Mouse (Mus musculus) MEL (cell line): ENCODE data around the gene Ryr1. TPM values are rescaled to one million over a fixed set of nuclear protein-coding genes. Genes with fewer than 3 reads are reported as not detected.

Experiments used
- DNase-seq: peaks from one replicate; pipeline ENCODE4 v3.0.0; 2011; ENCODE audit warnings: low read depth, low spot score
- H3K27ac ChIP-seq: 2 replicates; pipeline ENCODE4 v1.5.1; 2012; ENCODE audit warnings: low read depth, mild to moderate bottlenecking, control low read depth, low read length, moderate library complexity; ENCODE audit not compliant: control insufficient read depth
- H3K27me3 ChIP-seq, 2 experiments: fragments of 150-350 bp in 1 of 2; sonication (generic) in 1 of 2; 2 replicates each; pipeline ENCODE4 v1.6.1; 2012; ENCODE audit warnings: low read length in 2 of 2, mild to moderate bottlenecking in 2 of 2, improper control_type of control experiment in 1 of 2, moderate library complexity in 1 of 2; ENCODE audit not compliant: insufficient read depth in 2 of 2, control insufficient read depth in 1 of 2
- H3K36me3 ChIP-seq, 2 experiments: 2 replicates each; pipeline ENCODE4 v1.6.1; 2012 to 2014; ENCODE audit warnings: low read length in 2 of 2, improper control_type of control experiment in 1 of 2, inconsistent platforms in 1 of 2, mild to moderate bottlenecking in 1 of 2; ENCODE audit not compliant: insufficient read depth in 2 of 2, control insufficient read depth in 1 of 2
- H3K4me1 ChIP-seq, 2 experiments: fragments of 150-350 bp in 1 of 2; sonication (generic) in 1 of 2; 2 replicates each; pipeline ENCODE4 v1.6.1; 2012; ENCODE audit warnings: low read length in 2 of 2, improper control_type of control experiment in 1 of 2, mild to moderate bottlenecking in 1 of 2; ENCODE audit not compliant: insufficient read depth in 2 of 2, control insufficient read depth in 1 of 2
- H3K4me3 ChIP-seq, 2 experiments: fragments of 150-350 bp in 1 of 2; sonication (generic) in 1 of 2; 2 replicates each; pipeline ENCODE4 v1.5.1; 2012; ENCODE audit warnings: low read depth in 2 of 2, low read length in 2 of 2, mild to moderate bottlenecking in 2 of 2, moderate library complexity in 2 of 2, control low read depth in 1 of 2, improper control_type of control experiment in 1 of 2; ENCODE audit not compliant: control insufficient read depth in 1 of 2, insufficient read depth in 1 of 2
- H3K79me2 ChIP-seq: 2 replicates; pipeline ENCODE4 v1.6.1; 2012; ENCODE audit warnings: mild to moderate bottlenecking, low read length, moderate library complexity; ENCODE audit not compliant: control insufficient read depth, poor library complexity, insufficient read depth
- H3K9ac ChIP-seq: 2 replicates; pipeline ENCODE4 v1.6.1; 2012; ENCODE audit warnings: low read depth, mild to moderate bottlenecking, control low read depth, low read length, moderate library complexity; ENCODE audit not compliant: control insufficient read depth, poor library complexity, severe bottlenecking
- H3K9me3 ChIP-seq: fragments of 150-350 bp; sonication (generic); replicated peaks from 2 replicates; pipeline ENCODE4 v1.6.1; 2012; ENCODE audit warnings: mild to moderate bottlenecking, low read length, improper control_type of control experiment, moderate library complexity; ENCODE audit not compliant: insufficient read depth
- BHLHE40 ChIP-seq: IDR thresholded peaks from 2 replicates; pipeline ENCODE4 v1.6.1; 2012; ENCODE audit warnings: low read depth, mild to moderate bottlenecking, inconsistent platforms, low read length, improper control_type of control experiment, borderline replicate concordance
- CTCF ChIP-seq, 3 experiments: IDR thresholded peaks in 2 of 3; conservative IDR thresholded peaks in 1 of 3; 2 replicates each; pipeline ENCODE4 v1.5.1; 2011 to 2012; ENCODE audit warnings: low read length in 3 of 3, low read depth in 2 of 3, mild to moderate bottlenecking in 2 of 3, improper control_type of control experiment in 1 of 3, inconsistent platforms in 1 of 3, mixed read lengths in 1 of 3, moderate library complexity in 1 of 3; ENCODE audit not compliant: control insufficient read depth in 1 of 3, insufficient read depth in 1 of 3, poor library complexity in 1 of 3, severe bottlenecking in 1 of 3
- E2F4 ChIP-seq: IDR thresholded peaks from 2 replicates; pipeline ENCODE4 v1.6.1; 2011; ENCODE audit warnings: low read depth, low read length, improper control_type of control experiment, borderline replicate concordance
- ELF1 ChIP-seq: IDR thresholded peaks from 2 replicates; pipeline ENCODE4 v1.6.1; 2014; ENCODE audit warnings: low read depth, mild to moderate bottlenecking, inconsistent platforms, low read length, improper control_type of control experiment, moderate library complexity
- EP300 ChIP-seq, 2 experiments: IDR thresholded peaks; 2 replicates each; pipeline ENCODE4 v1.6.1; 2011; ENCODE audit warnings: improper control_type of control experiment in 2 of 2, low read length in 2 of 2, low read depth in 1 of 2, mild to moderate bottlenecking in 1 of 2
- GABPA ChIP-seq: IDR thresholded peaks from 2 replicates; pipeline ENCODE4 v1.6.1; 2012; ENCODE audit warnings: low read depth, mild to moderate bottlenecking, inconsistent platforms, low read length, improper control_type of control experiment, moderate library complexity
- GATA1 ChIP-seq: IDR thresholded peaks from 2 replicates; pipeline ENCODE4 v1.6.1; 2011; ENCODE audit warnings: low read depth, low read length, improper control_type of control experiment
- HCFC1 ChIP-seq: IDR thresholded peaks from 2 replicates; pipeline ENCODE4 v1.6.1; 2012; ENCODE audit warnings: low read depth, mild to moderate bottlenecking, inconsistent platforms, low read length, improper control_type of control experiment, moderate library complexity
- JUND ChIP-seq: IDR thresholded peaks from 2 replicates; pipeline ENCODE4 v1.6.1; 2011; ENCODE audit warnings: low read depth, mild to moderate bottlenecking, improper control_type of control experiment, low read length
- MAFK ChIP-seq: IDR thresholded peaks from 2 replicates; pipeline ENCODE4 v1.6.1; 2011; ENCODE audit warnings: low read depth, mild to moderate bottlenecking, low read length, improper control_type of control experiment, borderline replicate concordance
- MAZ ChIP-seq: IDR thresholded peaks from 2 replicates; pipeline ENCODE4 v1.6.1; 2012; ENCODE audit warnings: low read depth, mild to moderate bottlenecking, inconsistent platforms, low read length, improper control_type of control experiment
- MYB ChIP-seq: IDR thresholded peaks from 2 replicates; pipeline ENCODE4 v1.6.1; 2011; ENCODE audit warnings: mild to moderate bottlenecking, low read depth, low read length, improper control_type of control experiment
- MYC ChIP-seq: IDR thresholded peaks from 2 replicates; pipeline ENCODE4 v1.6.1; 2011; ENCODE audit warnings: low read depth, mild to moderate bottlenecking, low read length, improper control_type of control experiment, moderate library complexity
- NELFE ChIP-seq: IDR thresholded peaks from 2 replicates; pipeline ENCODE4 v1.6.1; 2011; ENCODE audit warnings: low read depth, low read length, improper control_type of control experiment
- POLR2AphosphoS2 ChIP-seq: IDR thresholded peaks from 2 replicates; pipeline ENCODE4 v1.6.1; 2011; ENCODE audit warnings: low read length, improper control_type of control experiment
- POLR2AphosphoS5 ChIP-seq: IDR thresholded peaks from 2 replicates; pipeline ENCODE4 v1.6.1; 2012; ENCODE audit warnings: low read depth, borderline replicate concordance, mild to moderate bottlenecking, inconsistent platforms, low read length, moderate library complexity, mixed read lengths
- RAD21 ChIP-seq: IDR thresholded peaks from 2 replicates; pipeline ENCODE4 v1.6.1; 2011; ENCODE audit warnings: mild to moderate bottlenecking, low read depth, low read length, improper control_type of control experiment
- SIN3A ChIP-seq: IDR thresholded peaks from 2 replicates; pipeline ENCODE4 v1.6.1; 2012; ENCODE audit warnings: low read length, improper control_type of control experiment, inconsistent platforms
- TAL1 ChIP-seq: IDR thresholded peaks from 2 replicates; pipeline ENCODE4 v1.6.1; 2012; ENCODE audit warnings: mild to moderate bottlenecking, inconsistent platforms, low read length, moderate library complexity, mixed read lengths
- TBP ChIP-seq: IDR thresholded peaks from 2 replicates; pipeline ENCODE4 v1.8.0; 2011; ENCODE audit warnings: low read depth, low read length, improper control_type of control experiment
- TCF12 ChIP-seq: IDR thresholded peaks from 2 replicates; pipeline ENCODE4 v1.6.1; 2014; ENCODE audit warnings: low read depth, mild to moderate bottlenecking, inconsistent platforms, low read length, improper control_type of control experiment, moderate library complexity
- UBTF ChIP-seq: IDR thresholded peaks from 2 replicates; pipeline ENCODE4 v1.6.1; 2012; ENCODE audit warnings: low read depth, mild to moderate bottlenecking, inconsistent platforms, low read length, improper control_type of control experiment, moderate library complexity, borderline replicate concordance; ENCODE audit not compliant: insufficient read depth
- USF1 ChIP-seq: IDR thresholded peaks from 2 replicates; pipeline ENCODE4 v1.6.1; 2014; ENCODE audit warnings: low read depth, mild to moderate bottlenecking, inconsistent platforms, low read length, improper control_type of control experiment, moderate library complexity
- USF2 ChIP-seq, 2 experiments: IDR thresholded peaks; 2 replicates each; pipeline ENCODE4 v1.6.1; 2011 to 2012; ENCODE audit warnings: improper control_type of control experiment in 2 of 2, low read length in 2 of 2, borderline replicate concordance in 1 of 2, inconsistent platforms in 1 of 2, low read depth in 1 of 2, mild to moderate bottlenecking in 1 of 2; ENCODE audit not compliant: insufficient read depth in 1 of 2
- ZC3H11A ChIP-seq: IDR thresholded peaks from 2 replicates; pipeline ENCODE4 v1.6.1; 2012; ENCODE audit warnings: low read depth, mild to moderate bottlenecking, inconsistent platforms, low read length, improper control_type of control experiment
- ZKSCAN1 ChIP-seq: IDR thresholded peaks from 2 replicates; pipeline ENCODE4 v1.6.1; 2012; ENCODE audit warnings: low read depth, mild to moderate bottlenecking, inconsistent platforms, low read length, improper control_type of control experiment, moderate library complexity
- ZMIZ1 ChIP-seq: IDR thresholded peaks from 2 replicates; pipeline ENCODE4 v1.6.1; 2012; ENCODE audit warnings: low read depth, mild to moderate bottlenecking, inconsistent platforms, low read length, improper control_type of control experiment, moderate library complexity
- ZNF384 ChIP-seq: IDR thresholded peaks from 2 replicates; pipeline ENCODE4 v1.6.1; 2012; ENCODE audit warnings: low read depth, mild to moderate bottlenecking, inconsistent platforms, low read length, improper control_type of control experiment
- polyA plus RNA-seq, 2 experiments: library from polyadenylated mRNA; stranded (reverse) in 1 of 2; unstranded in 1 of 2; fragments of >175 nt in 1 of 2; fragments of >200 nt in 1 of 2; gene quantifications; 2 replicates each; pipeline versions ENCODE4 v1.2.1 to v1.2.4; 2012; ENCODE audit warnings: low replicate concordance in 2 of 2, low read depth in 1 of 2; ENCODE audit not compliant: insufficient read length in 2 of 2, insufficient read depth in 1 of 2, missing spikeins in 1 of 2
- total RNA-seq: library from RNA; depleted of rRNA; stranded (reverse); fragments of 300-350 nt; gene quantifications from 2 replicates; pipeline ENCODE4 v1.2.3, GENCODE M21; 2012

Ryr1 gene
- total and polyA plus RNA-seq, 3 experiments: 0.27 to 0.54 TPM; not detected in 1

DNA sequence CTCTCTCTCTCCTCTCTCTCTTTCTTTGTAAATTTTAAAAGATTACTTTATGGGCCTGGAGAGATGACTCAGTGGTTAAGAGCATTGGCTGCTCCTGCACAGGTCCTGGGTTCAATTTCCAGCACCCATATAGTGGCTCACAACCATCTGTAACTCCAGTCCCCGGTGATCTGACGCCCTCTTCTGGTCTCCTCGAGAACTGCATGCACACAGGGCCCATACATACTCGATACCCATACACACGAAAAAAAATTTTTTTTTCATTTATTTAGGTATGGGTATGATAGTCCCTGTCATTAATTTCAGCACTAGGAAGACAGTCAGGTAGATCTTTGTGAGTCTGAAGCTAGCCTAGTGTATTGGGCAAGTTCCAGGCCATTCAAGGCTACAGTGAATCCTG is 83.8 kb downstream of the Ryr1 start:
- Histone ChIP-seq H3K4me3 (no peak overlapping the region), H3K4me1 (peaks cover 0 to 3% of the 10 kb centered on the region in 2 experiments; a peak in 1 of 4 replicates), H3K9ac (no peak overlapping the region), H3K27ac (no peak overlapping the region), H3K9me3 (no peaks in the 10 kb centered on the region), H3K27me3 (no peaks in the 10 kb centered on the region), H3K36me3 (peaks cover 0 to 3% of the 10 kb centered on the region in 2 experiments; a peak in 1 of 4 replicates), H3K79me2 (peaks cover 9% of the 10 kb centered on the region)
- peak; percentile 53 for DNase-seq
- 0 out of 2 replicates have a peak, but pooled peaks have one; percentile 35 for TF ChIP-seq ZNF384
- TF ChIP-seq RAD21: peak; percentile 10
- TF ChIP-seq SIN3A: no peak
- no peak for TF ChIP-seq EP300 (IDR thresholded peaks at IDR 0.05; ENCODE audit: low read depth in 1 of 2, low read length in 2 of 2)
- TF ChIP-seq POLR2AphosphoS5: no peak
- TF ChIP-seq CTCF (IDR thresholded peaks at IDR 0.05 in 2 of 3, conservative IDR thresholded peaks at IDR 0.05 in 1 of 3; ENCODE audit: control insufficient read depth in 1 of 3, insufficient read depth in 1 of 3, low read depth in 2 of 3, low read length in 3 of 3, poor library complexity in 1 of 3, severe bottlenecking in 1 of 3): peak; percentile 53 to 61 (median 60)
- no peak for TF ChIP-seq ZC3H11A
- no peak for TF ChIP-seq HCFC1
- no peak for TF ChIP-seq MYC

DNA sequence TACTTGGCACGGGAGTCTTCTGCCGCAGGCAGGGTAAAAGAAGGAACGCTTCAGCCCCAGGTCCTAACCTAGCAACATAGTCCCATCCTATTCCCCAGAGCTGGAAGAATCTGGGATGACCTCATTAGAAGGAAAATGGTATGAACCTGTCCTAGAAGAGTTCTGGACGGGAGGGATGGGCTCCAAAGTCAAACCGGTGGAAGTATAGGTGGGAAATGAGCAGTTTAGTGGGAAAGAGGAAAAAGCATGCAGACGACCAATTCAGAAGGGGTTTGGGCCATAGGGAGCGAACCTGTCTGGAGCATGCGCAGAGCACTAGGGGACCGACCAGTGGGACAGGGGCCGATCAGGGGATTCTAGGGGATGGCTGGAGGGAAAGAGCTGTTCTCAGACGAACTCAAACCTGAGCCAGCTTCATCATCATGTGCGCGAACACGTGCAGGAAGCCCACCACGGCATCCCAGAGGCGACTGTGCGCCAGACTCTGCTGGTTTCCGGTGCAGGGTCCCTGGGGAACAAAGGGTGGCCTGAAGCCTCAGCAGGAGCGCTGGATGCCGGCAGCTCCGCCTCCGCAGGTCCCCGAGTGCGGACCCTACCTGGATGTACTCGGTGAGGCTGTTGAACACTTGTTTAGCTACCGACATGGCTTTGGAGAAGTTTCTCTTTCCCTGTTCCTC is 84.9 kb downstream of the Ryr1 start:
- Histone ChIP-seq H3K27ac (peak overlapping the region; percentile 72), H3K9me3 (no peaks in the 10 kb centered on the region), H3K4me1 (peaks cover 0 to 3% of the 10 kb centered on the region in 2 experiments; a peak in 1 of 4 replicates), H3K36me3 (peaks cover 0 to 3% of the 10 kb centered on the region in 2 experiments; a peak in 1 of 4 replicates), H3K27me3 (no peaks in the 10 kb centered on the region), H3K4me3 (peak overlapping the region; percentile 71 to 99), H3K79me2 (peaks cover 9% of the 10 kb centered on the region), H3K9ac (peak overlapping the region; percentile 86)
- DNase-seq: peak; percentile 81
- TF ChIP-seq EP300 (IDR thresholded peaks at IDR 0.05; ENCODE audit: low read depth in 1 of 2, low read length in 2 of 2) (no peak), UBTF (no peak), USF1 (peak; percentile 49), TAL1 (no peak), BHLHE40 (no peak; the same call in 1 of the 2 replicates), SIN3A (no peak; the same call in none of the 2 replicates), ELF1 (no peak; the same call in none of the 2 replicates), POLR2AphosphoS5 (no peak), ZKSCAN1 (no peak), TCF12 (0 out of 2 replicates have a peak, but pooled peaks have one; percentile 17), MYC (no peak; the same call in 1 of the 2 replicates), JUND (no peak), E2F4 (peak; percentile 73; the same call in 1 of the 2 replicates), ZC3H11A (no peak), MAZ (0 out of 2 replicates have a peak, but pooled peaks have one; percentile 35), GABPA (no peak), NELFE (peak; percentile 62), POLR2AphosphoS2 (peak; percentile 55; the same call in 1 of the 2 replicates), MAFK (no peak), ZMIZ1 (peak; percentile 73), MYB (no peak), USF2 (IDR thresholded peaks at IDR 0.05; ENCODE audit: borderline replicate concordance in 1 of 2, insufficient read depth in 1 of 2, low read depth in 1 of 2, low read length in 2 of 2) (no peak), ZNF384 (no peak), TBP (peak; percentile 50; the same call in 1 of the 2 replicates), GATA1 (no peak)
